Mouse (Mus musculus) lung, embryonic 14.5 days (tissue): ENCODE measurements around the gene Bid. TPM values are rescaled to one million over a fixed set of nuclear protein-coding genes. Genes with fewer than 3 reads are reported as not detected.
"Not testable (repeated sequence)": the region's sequence is repeated elsewhere in the genome, so short reads cannot be mapped to it uniquely, and the experiment has no call there.

ENCODE experiments used
- ATAC-seq: fragments of 200-750 bp; cut with Nextera tagmentation; 2 replicates; pipeline ENCODE4 v1.8.0; 2017; ENCODE audit warnings: mild to moderate bottlenecking, moderate TSS enrichment, moderate library complexity; ENCODE audit not compliant: insufficient read depth
- DNase-seq: peaks from one replicate; pipeline ENCODE4 v3.0.0-alpha.2; 2015
- H3K27ac ChIP-seq: fragments of 300-500 bp; sonication (generic); 2 replicates; pipeline ENCODE4 v1.5.1; 2014; ENCODE audit warnings: low read depth, mild to moderate bottlenecking, moderate library complexity
- H3K27me3 ChIP-seq: fragments of 300-500 bp; sonication (generic); 2 replicates; pipeline ENCODE4 v1.6.1; 2014; ENCODE audit warnings: low read length, control low read depth; ENCODE audit not compliant: insufficient read depth
- H3K36me3 ChIP-seq: fragments of 300-500 bp; sonication (generic); 2 replicates; pipeline ENCODE4 v1.6.1; 2014; ENCODE audit warnings: control low read depth; ENCODE audit not compliant: insufficient read depth
- H3K4me1 ChIP-seq: fragments of 300-500 bp; sonication (generic); 2 replicates; pipeline ENCODE4 v1.6.1; 2014; ENCODE audit warnings: antibody characterized with exemption, control low read depth; ENCODE audit not compliant: insufficient read depth
- H3K4me2 ChIP-seq: fragments of 300-500 bp; sonication (generic); 2 replicates; pipeline ENCODE4 v1.6.1; 2014; ENCODE audit warnings: mild to moderate bottlenecking
- H3K4me3 ChIP-seq: fragments of 300-500 bp; sonication (generic); 2 replicates; pipeline ENCODE4 v1.5.1; 2014; ENCODE audit warnings: low read depth, low read length
- H3K9ac ChIP-seq: fragments of 300-500 bp; sonication (generic); 2 replicates; pipeline ENCODE4 v1.6.1; 2014
- H3K9me3 ChIP-seq: fragments of 300-500 bp; sonication (generic); 2 replicates; pipeline ENCODE4 v1.6.1; 2016; ENCODE audit warnings: low read depth, low read length, control low read depth
- CTCF ChIP-seq: IDR thresholded peaks from 2 replicates; pipeline ENCODE4 v1.5.1; 2016; ENCODE audit warnings: antibody characterized with exemption, low read depth
- WGBS: fragments of 180-500 bp; shearing (Covaris S2); extraction: QIAGEN DNeasy Blood & Tissue Kit; methylation state at CpG from one replicate; pipeline ENCODE4 v1.1.7; 2014; 5-methylcytosine and 5-hydroxymethylcytosine counted together
- polyA plus RNA-seq: library from polyadenylated mRNA; unstranded; fragments of >200 nt; fragmentation: Nextera tagmentation; extraction: Ambion mirVana; gene quantifications from 2 replicates; pipeline ENCODE4 v1.2.1, GENCODE M21; 2014

Gene Bid
- polyA plus RNA-seq, 1 experiment from 2014 or later, result 18.1 TPM

- Histone ChIP-seq H3K27ac (no peak overlapping the region), H3K36me3 (peaks cover 26% of the 10 kb centered on the region; the same call in 1 of the 2 replicates), H3K4me2 (no peak overlapping the region), H3K4me3 (no peak overlapping the region), H3K9me3 (no peaks in the 10 kb centered on the region), H3K9ac (no peak overlapping the region), H3K4me1 (no peaks in the 10 kb centered on the region), H3K27me3 (no peaks in the 10 kb centered on the region)
- ATAC-seq (no peak), DNase-seq (no peak)
- no peak for TF ChIP-seq CTCF
- WGBS, result 74% methylated on average over 4 of the region's 4 CpGs
These were observed 17.5 kb upstream of the Bid start for GRCm38 (mm10) chr6:120934176-120934575.

- peaks cover 26% of the 10 kb centered on the region; the same call in 1 of the 2 replicates for H3K36me3 ChIP-seq
- no peak overlapping the region for H3K4me2 ChIP-seq
- no peak overlapping the region for H3K4me3 ChIP-seq
- no peaks in the 10 kb centered on the region for H3K4me1 ChIP-seq
- no peak for ATAC-seq
- TF ChIP-seq CTCF, result no peak
- H3K9ac ChIP-seq, result no peak overlapping the region
- no peaks in the 10 kb centered on the region for H3K9me3 ChIP-seq
- H3K27ac ChIP-seq, result no peak overlapping the region
- WGBS, result 82% methylated on average over 7 of the region's 7 CpGs
- DNase-seq, result no peak
- no peaks in the 10 kb centered on the region for H3K27me3 ChIP-seq
These were observed 17.0 kb upstream of the Bid start for GRCm38 (mm10) chr6:120933670-120934069.

GRCm38 (mm10) chr6:120932597-120932996, 15.9 kb upstream of the Bid start:
- no peak for TF ChIP-seq CTCF
- no peaks in the 10 kb centered on the region for H3K27me3 ChIP-seq
- H3K36me3 ChIP-seq, result peaks cover 26% of the 10 kb centered on the region; the same call in 1 of the 2 replicates
- H3K4me1 ChIP-seq, result no peaks in the 10 kb centered on the region
- DNase-seq (no peak), ATAC-seq (no peak)
- no peak overlapping the region for H3K4me2 ChIP-seq
- H3K27ac ChIP-seq, result no peak overlapping the region
- H3K9ac ChIP-seq, result no peak overlapping the region
- 84% methylated on average over 12 of the region's 12 CpGs for WGBS
- no peak overlapping the region for H3K4me3 ChIP-seq
- no peaks in the 10 kb centered on the region for H3K9me3 ChIP-seq

DNA sequence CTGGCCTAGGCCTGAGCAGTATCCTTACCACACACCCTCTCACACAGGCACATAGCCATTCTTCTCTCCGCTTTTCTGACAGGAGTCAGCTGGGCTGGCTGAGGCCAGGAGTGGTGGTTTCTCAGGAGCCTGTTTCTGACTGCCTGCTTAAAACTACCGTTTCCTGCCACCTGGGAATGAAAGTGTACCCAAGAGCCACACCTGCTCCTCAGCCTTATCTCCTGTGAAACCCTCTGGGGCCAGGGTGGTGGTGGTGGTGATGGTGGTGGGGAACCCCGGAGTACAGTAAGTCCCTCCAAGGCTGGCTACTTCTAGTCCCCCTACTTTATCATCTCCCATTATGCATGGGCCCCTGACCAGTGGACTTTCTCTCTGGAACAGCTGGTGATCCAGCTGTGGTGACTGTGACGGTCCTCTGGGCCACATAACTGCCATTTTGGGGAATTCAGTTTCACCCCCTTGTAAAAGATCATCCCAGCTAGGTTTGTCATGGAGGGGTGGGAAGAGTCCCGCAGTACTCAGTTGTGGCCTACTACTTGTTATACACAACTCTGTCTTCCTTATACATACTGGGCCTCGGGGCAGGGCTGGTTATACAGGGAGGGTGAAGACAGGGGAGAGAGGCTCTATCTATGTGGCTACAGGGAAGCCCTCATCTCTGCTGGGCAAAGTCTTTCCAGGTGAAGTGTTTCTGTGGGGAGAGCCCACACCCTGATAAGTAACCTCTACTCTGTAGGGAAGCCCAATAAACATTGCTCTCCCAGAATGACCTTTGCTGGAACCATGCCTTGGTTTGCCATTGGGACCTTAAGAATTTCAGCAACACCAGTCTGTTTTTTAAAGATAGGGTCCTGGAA, 14.0 kb upstream of the Bid start:
- Histone ChIP-seq H3K27me3 (no peaks in the 10 kb centered on the region), H3K9ac (no peak overlapping the region), H3K4me2 (no peak overlapping the region), H3K27ac (no peak overlapping the region), H3K9me3 (no peaks in the 10 kb centered on the region), H3K4me1 (no peaks in the 10 kb centered on the region), H3K36me3 (peaks cover 26% of the 10 kb centered on the region; the same call in 1 of the 2 replicates), H3K4me3 (no peak overlapping the region)
- no peak for DNase-seq
- no peak for TF ChIP-seq CTCF
- no peak for ATAC-seq
- 80% methylated on average over 6 of the region's 6 CpGs for WGBS

GRCm38 (mm10) chr6:120929421-120929820, 12.8 kb upstream of the Bid start:
- no peak overlapping the region for H3K4me3 ChIP-seq
- WGBS, result 46% methylated on average over 1 of the region's 1 CpGs
- no peak overlapping the region for H3K4me2 ChIP-seq
- no peak for TF ChIP-seq CTCF
- H3K4me1 ChIP-seq, result no peaks in the 10 kb centered on the region
- H3K9ac ChIP-seq, result no peak overlapping the region
- no peaks in the 10 kb centered on the region for H3K27me3 ChIP-seq
- DNase-seq, result no peak
- no peak overlapping the region for H3K27ac ChIP-seq
- H3K9me3 ChIP-seq, result no peaks in the 10 kb centered on the region
- peaks cover 21% of the 10 kb centered on the region; the same call in 1 of the 2 replicates for H3K36me3 ChIP-seq
- no peak for ATAC-seq

DNA sequence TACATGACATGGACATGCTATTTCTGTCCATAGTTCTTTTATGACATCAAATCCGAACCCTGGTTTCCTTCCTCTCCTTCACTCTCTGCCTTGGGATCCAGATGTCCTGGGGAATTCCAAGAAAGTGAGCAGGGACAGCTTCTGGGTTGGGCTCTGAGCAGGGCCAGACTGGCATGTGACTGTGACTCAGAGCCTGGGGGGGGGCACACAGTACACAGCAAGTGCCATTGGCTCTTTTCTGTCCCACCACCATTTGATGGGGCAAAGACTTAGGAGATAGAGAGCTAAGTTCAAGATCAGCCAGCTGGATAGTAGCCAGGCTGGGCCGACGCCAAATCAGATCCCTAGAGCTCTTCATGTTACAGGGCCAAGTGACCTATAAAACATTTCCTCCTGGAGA, 11.1 kb upstream of the Bid start:
- no peak for TF ChIP-seq CTCF
- DNase-seq, result no peak
- H3K9me3 ChIP-seq, result no peaks in the 10 kb centered on the region
- no peak overlapping the region for H3K4me3 ChIP-seq
- ATAC-seq, result no peak
- H3K4me1 ChIP-seq, result no peaks in the 10 kb centered on the region
- H3K27ac ChIP-seq, result no peak overlapping the region
- H3K4me2 ChIP-seq, result no peak overlapping the region
- no peaks in the 10 kb centered on the region for H3K27me3 ChIP-seq
- H3K36me3 ChIP-seq, result peaks cover 10% of the 10 kb centered on the region; the same call in 1 of the 2 replicates
- no peak overlapping the region for H3K9ac ChIP-seq
- 61% methylated on average over 3 of the region's 3 CpGs for WGBS

DNA sequence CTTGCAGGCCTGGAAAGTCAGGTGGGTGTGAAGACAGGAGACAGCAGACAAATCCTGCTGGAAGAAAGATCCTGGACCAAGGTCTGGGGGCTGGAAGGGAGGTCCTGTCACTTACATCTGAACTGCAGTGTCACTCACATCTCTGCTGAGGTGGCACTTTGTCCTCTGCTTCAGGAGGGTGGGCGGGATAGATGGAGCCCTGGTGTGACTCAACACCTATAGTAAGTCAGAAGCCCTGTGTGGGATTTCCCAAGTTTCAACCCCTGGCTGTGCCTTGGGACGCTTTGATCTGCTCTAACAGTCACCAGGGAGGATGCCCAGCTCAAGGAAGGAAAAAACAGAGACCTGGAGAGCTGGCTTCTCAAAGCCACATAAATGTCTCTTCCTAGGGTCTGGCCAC, 10.2 kb upstream of the Bid start:
- no peaks in the 10 kb centered on the region for H3K4me1 ChIP-seq

DNA sequence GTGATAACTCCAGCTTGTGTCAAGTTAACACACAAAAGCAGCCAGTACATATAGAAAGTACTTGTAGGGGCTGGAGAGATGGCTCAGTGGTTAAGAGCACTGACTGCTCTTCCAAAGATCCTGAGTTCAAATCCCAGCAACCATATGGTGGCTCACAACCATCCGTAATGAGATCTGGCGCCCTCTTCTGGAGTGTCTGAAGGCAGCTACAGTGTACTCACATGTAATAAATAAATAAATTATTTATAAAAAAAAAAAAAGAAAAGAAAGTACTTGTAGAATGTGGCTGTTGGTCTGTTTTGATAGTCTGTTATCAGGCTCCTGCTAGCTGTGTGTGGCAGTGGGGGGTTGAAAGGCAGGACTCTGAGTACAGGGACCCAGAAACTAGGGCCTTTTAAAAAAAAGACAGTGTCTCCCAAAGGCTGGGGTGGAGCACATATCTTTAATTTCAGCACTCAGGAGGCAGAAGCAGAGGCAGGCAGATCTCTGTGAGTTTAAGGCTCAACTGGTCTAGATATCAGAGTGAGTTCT, 8.2 kb upstream of the Bid start:
- 70% methylated on average over 2 of the region's 2 CpGs for WGBS
- H3K27ac ChIP-seq, H3K27me3 ChIP-seq, ATAC-seq, H3K9me3 ChIP-seq, H3K36me3 ChIP-seq, DNase-seq, H3K4me2 ChIP-seq, H3K9ac ChIP-seq, H3K4me1 ChIP-seq, H3K4me3 ChIP-seq: not testable (repeated sequence)

More for the DNA sequence above, 10.2 kb upstream of the Bid start:
- ATAC-seq, result no peak
- Histone ChIP-seq H3K4me3 (no peak overlapping the region), H3K9ac (no peak overlapping the region), H3K36me3 (peaks cover 3% of the 10 kb centered on the region; the same call in 1 of the 2 replicates), H3K4me2 (no peak overlapping the region), H3K27ac (no peak overlapping the region), H3K27me3 (no peaks in the 10 kb centered on the region), H3K9me3 (no peaks in the 10 kb centered on the region)
- TF ChIP-seq CTCF, result no peak
- 48% methylated on average over 2 of the region's 2 CpGs for WGBS
- no peak for DNase-seq
